Mouse (Mus musculus) spleen, adult 2 months (tissue): ENCODE measurements around the gene Kctd20. TPM values are rescaled to one million over a fixed set of nuclear protein-coding genes. Genes with fewer than 3 reads are reported as not detected.
A peak's percentile ranks its signal among the peaks of the same experiment; 100 is the strongest.

Experiments used
- DNase-seq, 2 experiments: peaks; one replicate each; pipeline versions ENCODE4 v3.0.0 to v3.0.0-alpha.2; 2012 to 2021; ENCODE audit warnings: low spot score in 2 of 2, low read depth in 1 of 2
- H3K27ac ChIP-seq: fragments of 200-500 bp; 2 replicates; pipeline ENCODE4 v1.5.1; 2012; ENCODE audit warnings: low read length, inconsistent platforms; ENCODE audit not compliant: insufficient read depth
- H3K27me3 ChIP-seq: fragments of 200-500 bp; 2 replicates; pipeline ENCODE4 v1.6.1; 2012; ENCODE audit warnings: mild to moderate bottlenecking, moderate library complexity, low read length, inconsistent platforms; ENCODE audit not compliant: control insufficient read depth, insufficient read depth
- H3K36me3 ChIP-seq: fragments of 200-500 bp; 2 replicates; pipeline ENCODE4 v1.6.1; 2012; ENCODE audit warnings: mild to moderate bottlenecking, low read length, inconsistent platforms; ENCODE audit not compliant: control insufficient read depth, insufficient read depth
- H3K4me1 ChIP-seq: fragments of 200-500 bp; 2 replicates; pipeline ENCODE4 v1.6.1; 2011; ENCODE audit warnings: inconsistent platforms; ENCODE audit not compliant: control insufficient read depth, insufficient read depth, insufficient read length
- H3K4me3 ChIP-seq: fragments of 200-500 bp; 2 replicates; pipeline ENCODE4 v1.5.1; 2011; ENCODE audit warnings: mild to moderate bottlenecking, inconsistent platforms; ENCODE audit not compliant: insufficient read depth, insufficient read length; ENCODE audit errors: extremely low read depth
- CTCF ChIP-seq: fragments of 200-500 bp; IDR thresholded peaks from 2 replicates; pipeline ENCODE4 v1.5.1; 2011; ENCODE audit warnings: mild to moderate bottlenecking, inconsistent platforms; ENCODE audit not compliant: insufficient read depth, insufficient read length, insufficient replicate concordance; ENCODE audit errors: extremely low read depth
- POLR2A ChIP-seq: fragments of 200-500 bp; IDR thresholded peaks from 2 replicates; pipeline ENCODE4 v1.6.1; 2011; ENCODE audit warnings: low read depth, low read length, inconsistent platforms
- WGBS: fragments of 180-500 bp; shearing (Covaris S2); methylation state at CpG from one replicate; pipeline ENCODE4 v1.1.7; 2018; 5-methylcytosine and 5-hydroxymethylcytosine counted together
- polyA plus RNA-seq: library from polyadenylated mRNA; depleted of rRNA; stranded (reverse); fragments of >200 nt; gene quantifications from 2 replicates; pipeline ENCODE4 v1.2.3, GENCODE M21; 2012; rRNA removed

Kctd20 gene
- polyA plus RNA-seq, 1 experiment, result 27.4 TPM

GRCm38 (mm10) chr17:29018292-29018984 is 66.7 kb downstream of the Kctd20 start:
- DNase-seq, result no peak
- peaks cover 2% of the 10 kb centered on the region; the same call in 1 of the 2 replicates for H3K4me1 ChIP-seq
- TF ChIP-seq POLR2A (no peak), CTCF (peak; percentile 33; the same call in 1 of the 2 replicates)
- no peak overlapping the region for H3K4me3 ChIP-seq
- WGBS, result 70% methylated on average over 11 of the region's 11 CpGs
- no peaks in the 10 kb centered on the region for H3K27me3 ChIP-seq
- no peak overlapping the region for H3K27ac ChIP-seq
- H3K36me3 ChIP-seq, result no peaks in the 10 kb centered on the region

Other genes with a start within 250 kb of the Kctd20 start
- gene AC170998.1, start 225.9 kb upstream of the Kctd20 start, polyA plus RNA-seq, result 0.28 and 0.81 TPM in 2 replicates
- gene Mapk13, start 182.7 kb upstream of the Kctd20 start, polyA plus RNA-seq, result 1.1 and 2.6 TPM in 2 replicates
- 42.9 and 43.2 TPM in 2 replicates for gene Brpf3, start 150.9 kb upstream of the Kctd20 start, polyA plus RNA-seq
- 0.02 TPM in 1 of 2 replicates, not detected in the other for gene Pnpla1, start 93.5 kb upstream of the Kctd20 start, polyA plus RNA-seq
- 0.37 and 0.59 TPM in 2 replicates for gene 4930539E08Rik, start 36.6 kb upstream of the Kctd20 start, polyA plus RNA-seq
- 0.18 and 0.28 TPM in 2 replicates for gene Pxt1, start 8.1 kb upstream of the Kctd20 start, polyA plus RNA-seq
- gene Stk38, start 56.0 kb downstream of the Kctd20 start, polyA plus RNA-seq, result 119 and 149 TPM in 2 replicates
- 189 and 210 TPM in 2 replicates for gene Srsf3, start 80.7 kb downstream of the Kctd20 start, polyA plus RNA-seq
- 7.6 and 8.0 TPM in 2 replicates for gene Cdkn1a, start 139.0 kb downstream of the Kctd20 start, polyA plus RNA-seq
- gene Rab44, start 162.2 kb downstream of the Kctd20 start, polyA plus RNA-seq, result 4.9 and 5.2 TPM in 2 replicates